In the genomic region with DNA sequence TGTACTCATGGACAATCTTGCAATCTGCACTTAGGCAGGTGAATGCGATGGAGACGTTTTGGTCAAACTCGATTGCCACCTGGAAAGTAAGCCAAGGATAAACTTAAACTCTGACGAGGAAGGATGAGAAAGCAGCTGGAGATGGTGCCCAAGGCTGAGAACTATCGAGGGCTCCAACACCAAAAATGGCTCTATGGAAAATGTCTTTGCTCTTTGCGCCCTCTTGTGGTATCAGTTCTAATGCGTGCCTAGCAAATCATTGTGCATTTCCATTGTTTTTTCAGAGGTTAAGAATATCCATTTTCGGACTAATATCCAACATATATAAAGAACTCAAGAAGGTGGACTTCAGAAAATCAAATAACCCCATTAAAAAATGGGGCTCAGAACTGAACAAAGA, we compare ENCODE assay signal across 10 mouse cellular contexts. TPM values are rescaled to one million over a fixed set of nuclear protein-coding genes. Genes with fewer than 3 reads are reported as not detected.
A peak's percentile ranks its signal among the peaks of the same experiment; 100 is the strongest.
DNase-seq lines count a peak whose midpoint lies in the region; ATAC-seq and TF ChIP-seq lines count a peak whose summit lies in the region.
"Had no signal": no experiment of that assay in that cellular context is flagged by ENCODE, and none has a peak within 500 bp of the region (broad histone marks: within the 10 kb centered on the region; RNA-seq: fewer than 3 reads in every experiment).

No protein-coding gene starts in this region.

- peak; percentile 62 for TF ChIP-seq CTCF in liver, adult 2 months (IDR thresholded peaks at IDR 0.05; ENCODE audit: low read depth, low read length)

- ATAC-seq in forebrain, embryonic 14.5 days: no peak
- ATAC-seq in forebrain, embryonic 16.5 days: no peak
- ATAC-seq in liver, embryonic 12.5 days: no peak
- no peak for ATAC-seq in embryonic facial prominence, embryonic 11.5 days (replicated peaks; ENCODE audit: insufficient number of reproducible peaks, low FRiP score, low TSS enrichment, low read depth)
- ATAC-seq in megakaryocyte progenitor cell, adult 5-6 weeks (replicated peaks; ENCODE audit: poor library complexity): peak; percentile 78
- no peak for ATAC-seq in activated CD4-positive, CD25-positive, alpha-beta regulatory T cell, adult 4 months

- H3K4me2 ChIP-seq in forebrain, embryonic 14.5 days (ENCODE audit: low read length): no peak overlapping the region
- no peak overlapping the region for H3K4me2 ChIP-seq in forebrain, embryonic 16.5 days (ENCODE audit: low read length)
- no peak overlapping the region for H3K4me2 ChIP-seq in liver, embryonic 12.5 days
- no peak overlapping the region for H3K4me2 ChIP-seq in embryonic facial prominence, embryonic 11.5 days (ENCODE audit: low read depth, low read length)
- H3K4me2 ChIP-seq: hindbrain, embryonic 15.5 days had no signal

- H3K36me3 ChIP-seq in forebrain, embryonic 14.5 days (ENCODE audit: control insufficient read depth, insufficient read depth, low read length): no peaks in the 10 kb centered on the region
- H3K36me3 ChIP-seq in forebrain, embryonic 16.5 days (ENCODE audit: control insufficient read depth, insufficient read depth): no peaks in the 10 kb centered on the region
- H3K36me3 ChIP-seq in liver, adult 2 months (ENCODE audit: control insufficient read depth, insufficient read depth, low read length): no peaks in the 10 kb centered on the region
- H3K36me3 ChIP-seq in liver, embryonic 12.5 days: no peaks in the 10 kb centered on the region
- no peaks in the 10 kb centered on the region for H3K36me3 ChIP-seq in embryonic facial prominence, embryonic 11.5 days (replicated peaks; ENCODE audit: control insufficient read depth, insufficient read depth, low read depth, low read length)
- H3K36me3 ChIP-seq: hindbrain, embryonic 15.5 days had no signal

- TF ChIP-seq POLR2A in liver, adult 2 months (IDR thresholded peaks at IDR 0.05; ENCODE audit: extremely low read depth, insufficient read depth, low read length): no peak

- DNase-seq in forebrain, embryonic 14.5 days (ENCODE audit: low spot score): peak; percentile 61
- peak; percentile 38 for DNase-seq in liver, adult 2 months (ENCODE audit: extremely low read depth, low read depth, low spot score)
- peak; percentile 63 for DNase-seq in ZHBTc4 (ENCODE audit: low read depth, low spot score)
- peak; percentile 68 for DNase-seq in embryonic facial prominence, embryonic 11.5 days (ENCODE audit: low spot score)

- H3K9ac ChIP-seq in forebrain, embryonic 14.5 days (ENCODE audit: low read length): no peak overlapping the region
- H3K9ac ChIP-seq in forebrain, embryonic 16.5 days (replicated peaks; ENCODE audit: low read depth, low read length): no peak overlapping the region
- no peak overlapping the region for H3K9ac ChIP-seq in liver, adult 2 months (ENCODE audit: low read depth, low read length)
- no peak overlapping the region for H3K9ac ChIP-seq in liver, embryonic 12.5 days
- H3K9ac ChIP-seq in embryonic facial prominence, embryonic 11.5 days (replicated peaks; ENCODE audit: low read length): no peak overlapping the region
- H3K9ac ChIP-seq: hindbrain, embryonic 15.5 days had no signal

- H3K4me1 ChIP-seq in forebrain, embryonic 14.5 days (ENCODE audit: control insufficient read depth, insufficient read depth, low read length): no peaks in the 10 kb centered on the region
- H3K4me1 ChIP-seq in forebrain, embryonic 16.5 days (replicated peaks; ENCODE audit: control insufficient read depth, insufficient read depth, low read length): no peaks in the 10 kb centered on the region
- no peaks in the 10 kb centered on the region for H3K4me1 ChIP-seq in liver, adult 2 months (ENCODE audit: control insufficient read depth, insufficient read depth, low read length)
- H3K4me1 ChIP-seq in liver, embryonic 12.5 days: no peaks in the 10 kb centered on the region
- no peaks in the 10 kb centered on the region for H3K4me1 ChIP-seq in embryonic facial prominence, embryonic 11.5 days (ENCODE audit: control insufficient read depth, insufficient read depth, low read length)
- H3K4me1 ChIP-seq: hindbrain, embryonic 15.5 days had no signal

- no peak overlapping the region for H3K4me3 ChIP-seq in forebrain, embryonic 14.5 days (ENCODE audit: low read depth, low read length)
- H3K4me3 ChIP-seq in forebrain, embryonic 16.5 days (replicated peaks; ENCODE audit: low read length): no peak overlapping the region
- H3K4me3 ChIP-seq in liver, adult 2 months (ENCODE audit: insufficient read depth, low read depth, low read length): no peak overlapping the region
- no peak overlapping the region for H3K4me3 ChIP-seq in liver, embryonic 12.5 days
- no peak overlapping the region for H3K4me3 ChIP-seq in embryonic facial prominence, embryonic 11.5 days (ENCODE audit: low read depth, low read length)
- H3K4me3 ChIP-seq: hindbrain, embryonic 15.5 days had no signal

- H3K27me3 ChIP-seq in forebrain, embryonic 14.5 days (replicated peaks; ENCODE audit: control insufficient read depth, insufficient read depth, low read length): no peaks in the 10 kb centered on the region
- H3K27me3 ChIP-seq in forebrain, embryonic 16.5 days (replicated peaks; ENCODE audit: control insufficient read depth, insufficient read depth, low read length): no peaks in the 10 kb centered on the region
- no peaks in the 10 kb centered on the region for H3K27me3 ChIP-seq in liver, adult 2 months (ENCODE audit: control insufficient read depth, insufficient read depth, low read length)
- H3K27me3 ChIP-seq in liver, embryonic 12.5 days (replicated peaks): no peaks in the 10 kb centered on the region; the same call in 1 of the 2 replicates
- no peaks in the 10 kb centered on the region for H3K27me3 ChIP-seq in embryonic facial prominence, embryonic 11.5 days (ENCODE audit: control insufficient read depth, insufficient read depth, low read length)
- H3K27me3 ChIP-seq: hindbrain, embryonic 15.5 days had no signal

- 24% methylated on average over 8 of the region's 8 CpGs for WGBS in forebrain, embryonic 14.5 days
- WGBS in forebrain, embryonic 16.5 days: 30% methylated on average over 8 of the region's 8 CpGs
- 22% methylated on average over 8 of the region's 8 CpGs for WGBS in liver, adult 2 months
- WGBS in liver, embryonic 12.5 days (ENCODE audit: insufficient replicate concordance): 17% methylated on average over 8 of the region's 8 CpGs
- 27% methylated on average over 8 of the region's 8 CpGs for WGBS in embryonic facial prominence, embryonic 11.5 days

- H3K9me3 ChIP-seq in forebrain, embryonic 14.5 days (replicated peaks; ENCODE audit: control insufficient read depth, low read length): no peaks in the 10 kb centered on the region
- no peaks in the 10 kb centered on the region for H3K9me3 ChIP-seq in forebrain, embryonic 16.5 days (ENCODE audit: control insufficient read depth, low read length)
- H3K9me3 ChIP-seq in liver, embryonic 12.5 days (replicated peaks): no peaks in the 10 kb centered on the region
- no peaks in the 10 kb centered on the region for H3K9me3 ChIP-seq in embryonic facial prominence, embryonic 11.5 days (replicated peaks; ENCODE audit: control insufficient read depth, low read length)
- H3K9me3 ChIP-seq: hindbrain, embryonic 15.5 days had no signal

- no peak overlapping the region for H3K27ac ChIP-seq in forebrain, embryonic 14.5 days (ENCODE audit: low read depth, low read length)
- no peak overlapping the region for H3K27ac ChIP-seq in forebrain, embryonic 16.5 days (ENCODE audit: low read length)
- no peak overlapping the region for H3K27ac ChIP-seq in liver, adult 2 months (replicated peaks; ENCODE audit: insufficient read depth, low read depth, low read length)
- H3K27ac ChIP-seq in liver, embryonic 12.5 days: no peak overlapping the region
- no peak overlapping the region for H3K27ac ChIP-seq in embryonic facial prominence, embryonic 11.5 days (replicated peaks; ENCODE audit: low read depth, low read length)
- H3K27ac ChIP-seq: hindbrain, embryonic 15.5 days had no signal

- H3K79me2 ChIP-seq in liver, adult 2 months (ENCODE audit: control insufficient read depth, insufficient read depth, low read length): no peaks in the 10 kb centered on the region

RNA-seq across cellular contexts. Expression of a gene that starts 26.1 kb away (rescaled TPM):
- 0.05 TPM in 1 of 2 replicates, not detected in the other for polyA plus RNA-seq in forebrain, embryonic 14.5 days (2014; fragmentation: Nextera tagmentation; extraction: Ambion mirVana)
- polyA plus RNA-seq in forebrain, embryonic 16.5 days (2015; fragmentation: Nextera tagmentation; extraction: Ambion mirVana): 0.22 and 0.25 TPM in 2 replicates
- 0.13 and 0.37 TPM in 2 replicates for total RNA-seq in liver, adult 2 months (2014; rRNA removed)
- 0.61 and 0.73 TPM in 2 replicates for polyA plus RNA-seq in liver, adult 2 months (2012; rRNA removed)
- polyA plus RNA-seq in liver, embryonic 12.5 days (2016; fragmentation: Nextera tagmentation; extraction: Ambion mirVana): 1.8 and 2.1 TPM in 2 replicates
- polyA plus RNA-seq in embryonic facial prominence, embryonic 11.5 days (2014; fragmentation: Nextera tagmentation; extraction: Ambion mirVana): 0.33 and 0.34 TPM in 2 replicates
- total RNA-seq in megakaryocyte progenitor cell, adult 5-6 weeks (2015): 0.07 and 0.37 TPM in 2 replicates
- total RNA-seq in megakaryocyte progenitor cell, adult 5-6 weeks (2017): 0.04 and 0.37 TPM in 2 replicates
- polyA plus RNA-seq in activated CD4-positive, CD25-positive, alpha-beta regulatory T cell, adult 4 months (2017; shearing (Covaris generic)): under 1 TPM in 1 of 2 experiments, not detected in 1; 0.69 TPM

RNA-seq across cellular contexts. Expression of a gene that starts 38.9 kb away (rescaled TPM):
- polyA plus RNA-seq in forebrain, embryonic 14.5 days (2014; fragmentation: Nextera tagmentation; extraction: Ambion mirVana): not detected in 2 replicates
- polyA plus RNA-seq in forebrain, embryonic 16.5 days (2015; fragmentation: Nextera tagmentation; extraction: Ambion mirVana): not detected in 2 replicates
- total RNA-seq in liver, adult 2 months (2014; rRNA removed): 0.20 and 0.28 TPM in 2 replicates
- 0.02 and 0.38 TPM in 2 replicates for polyA plus RNA-seq in liver, adult 2 months (2012; rRNA removed)
- 0.47 and 0.83 TPM in 2 replicates for polyA plus RNA-seq in liver, embryonic 12.5 days (2016; fragmentation: Nextera tagmentation; extraction: Ambion mirVana)
- 6.6 and 10.8 TPM in 2 replicates for polyA plus RNA-seq in embryonic facial prominence, embryonic 11.5 days (2014; fragmentation: Nextera tagmentation; extraction: Ambion mirVana)
- not detected in 2 replicates for total RNA-seq in megakaryocyte progenitor cell, adult 5-6 weeks (2015)
- not detected in 2 replicates for total RNA-seq in megakaryocyte progenitor cell, adult 5-6 weeks (2017)
- polyA plus RNA-seq in activated CD4-positive, CD25-positive, alpha-beta regulatory T cell, adult 4 months (2017; shearing (Covaris generic)): not detected
- total RNA-seq: neutrophil, adult 5-6 weeks had no signal
